Mouse (Mus musculus) layer of hippocampus, postnatal 25 days (tissue): ENCODE measurements around the gene Onecut3. TPM values are rescaled to one million over a fixed set of nuclear protein-coding genes. Genes with fewer than 3 reads are reported as not detected.

Source experiments
- DNase-seq, 2 experiments: peaks; one replicate each; pipeline ENCODE4 v3.0.0; 2022; ENCODE audit warnings: mixed read lengths in 2 of 2, low spot score in 1 of 2; ENCODE audit errors: extremely low spot score in 1 of 2
- total RNA-seq, 2 experiments: library from RNA; stranded (reverse); gene quantifications; 2 replicates each; pipeline ENCODE4 v1.2.3; 2021

Gene Onecut3
- total RNA-seq, 2 experiments from 2014 or later, result not detected

- DNase-seq, result no peak
Measured at GRCm38 (mm10) chr10:80502819-80503314, 8.2 kb downstream of the Onecut3 start.

- DNase-seq, result no peak
Measured at GRCm38 (mm10) chr10:80503599-80504220, 9.1 kb downstream of the Onecut3 start.

- no peak for DNase-seq
Measured at GRCm38 (mm10) chr10:80504724-80505123, 10.1 kb downstream of the Onecut3 start.

DNA sequence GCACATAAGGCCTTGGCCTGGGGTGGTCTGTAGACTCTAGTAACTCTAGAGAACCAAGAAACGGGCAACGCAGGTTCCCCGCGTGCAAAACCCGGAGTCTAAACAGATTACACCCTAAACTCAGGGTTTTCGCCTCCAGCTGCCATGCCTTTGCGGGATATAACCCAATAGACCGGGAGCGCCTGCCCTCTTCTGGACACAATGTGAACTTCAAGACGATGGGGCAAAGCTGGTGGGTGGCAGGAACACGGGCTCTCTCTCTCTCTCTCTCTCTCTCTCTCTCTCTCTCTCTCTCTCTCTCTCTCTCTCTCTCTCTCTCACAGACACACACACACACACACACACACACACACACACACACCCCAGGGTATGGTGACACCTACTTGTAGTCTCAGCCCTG is 11.6 kb downstream of the Onecut3 start:
- DNase-seq, result peak; percentile 41 to 78

GRCm38 (mm10) chr10:80509412-80510272 is 15.0 kb downstream of the Onecut3 start:
- peak; percentile 76 to 92 for DNase-seq

DNA sequence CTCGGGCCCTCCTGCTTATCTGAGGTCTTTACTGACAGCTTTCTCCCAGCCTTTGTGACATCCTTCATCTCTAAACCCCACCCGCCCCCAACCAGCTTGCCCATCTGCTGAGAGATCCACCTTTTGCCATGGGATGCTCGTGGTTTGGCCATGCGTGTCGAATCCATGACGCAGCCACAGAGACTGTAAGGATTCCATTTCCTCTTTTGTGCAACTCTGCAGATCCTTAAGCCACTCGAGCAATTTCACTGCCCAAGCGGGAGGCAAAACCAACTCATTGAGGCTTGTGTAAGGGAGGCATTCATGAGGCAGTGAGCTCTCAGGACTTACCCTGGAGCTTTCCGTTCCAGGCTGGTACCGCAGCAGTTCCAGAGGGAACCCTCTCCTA is 15.6 kb downstream of the Onecut3 start:
- DNase-seq, result no peak

DNA sequence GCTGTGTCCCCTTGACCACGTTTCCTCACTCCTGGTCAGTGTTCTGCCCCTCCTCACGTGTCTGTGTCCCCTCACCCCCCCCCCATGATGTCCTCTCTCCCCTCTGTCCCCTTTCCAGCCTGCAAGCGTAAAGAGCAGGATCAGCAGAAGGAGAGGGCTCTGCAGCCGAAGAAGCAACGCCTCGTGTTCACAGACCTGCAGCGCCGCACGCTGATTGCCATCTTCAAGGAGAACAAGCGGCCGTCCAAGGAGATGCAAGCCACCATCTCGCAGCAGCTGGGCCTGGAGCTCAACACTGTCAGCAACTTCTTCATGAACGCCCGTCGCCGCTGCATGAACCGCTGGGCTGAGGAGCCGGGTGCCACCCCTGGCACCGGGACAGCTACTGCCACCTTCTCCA is 19.1 kb downstream of the Onecut3 start:
- DNase-seq, result no peak

GRCm38 (mm10) chr10:80519287-80519686 is 24.7 kb downstream of the Onecut3 start:
- DNase-seq, result no peak

- DNase-seq, result no peak
Measured at GRCm38 (mm10) chr10:80523299-80523698, 28.7 kb downstream of the Onecut3 start.

GRCm38 (mm10) chr10:80526172-80526571 is 31.5 kb downstream of the Onecut3 start:
- DNase-seq, result no peak

DNA sequence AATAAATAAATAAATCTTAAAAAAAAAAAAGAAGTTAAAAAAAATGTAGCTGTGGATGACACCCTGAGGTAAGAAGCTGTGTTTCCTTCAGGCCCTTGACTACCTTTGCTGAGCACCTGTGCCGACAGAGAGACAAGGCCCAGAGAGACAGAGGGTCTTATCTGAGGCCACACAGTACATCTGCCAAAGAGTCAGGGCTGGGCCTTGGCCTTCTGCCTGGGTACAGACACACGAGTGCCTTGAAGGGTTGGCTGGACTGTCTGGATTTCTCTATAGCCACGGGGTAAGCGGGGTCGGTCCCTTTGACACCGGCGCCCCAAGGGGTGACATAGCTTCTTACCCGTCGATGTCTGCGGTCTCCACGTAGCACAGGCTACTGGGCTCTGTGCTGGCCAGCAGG is 38.1 kb downstream of the Onecut3 start:
- DNase-seq, result no peak

GRCm38 (mm10) chr10:80533704-80534103 is 39.1 kb downstream of the Onecut3 start:
- no peak for DNase-seq

DNA sequence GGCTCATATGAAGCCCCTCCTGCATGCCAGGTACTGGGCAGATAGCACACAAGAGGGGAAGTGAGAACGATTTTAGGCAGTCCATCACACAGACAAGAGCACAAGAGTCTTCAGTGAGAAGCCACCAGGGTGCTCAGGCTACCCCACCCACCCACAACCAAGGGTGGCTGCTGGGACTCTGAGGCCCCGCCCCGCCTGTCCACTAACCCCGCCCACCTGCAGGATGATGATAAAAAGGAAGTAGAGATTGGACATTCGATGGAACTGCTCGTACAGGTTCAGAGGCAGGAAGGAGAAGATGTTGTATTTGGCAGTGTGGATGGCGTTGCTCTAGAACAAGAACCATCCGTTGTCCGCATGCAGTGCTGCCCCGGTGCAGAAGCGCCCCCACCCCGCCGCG is 40.4 kb downstream of the Onecut3 start:
- no peak for DNase-seq

DNA sequence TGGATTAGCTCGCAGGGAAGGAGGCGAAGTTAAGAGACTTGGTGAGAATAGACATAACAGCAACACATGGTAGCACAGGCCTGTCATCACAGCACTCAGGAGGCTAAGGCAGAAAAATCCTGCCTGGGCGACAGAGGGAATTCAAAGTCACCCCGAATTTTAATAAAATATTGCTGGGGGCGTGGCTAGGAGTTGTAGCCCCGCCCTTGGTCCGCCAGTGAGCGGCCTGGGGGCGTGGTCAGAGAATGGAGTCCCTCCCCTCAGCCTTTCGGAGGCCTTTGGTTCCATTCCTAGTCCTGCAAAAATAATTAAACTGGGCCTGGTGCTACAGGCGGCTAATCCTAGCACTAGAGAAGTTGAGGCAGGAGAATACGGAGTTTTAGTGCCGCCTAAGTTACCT is 41.1 kb downstream of the Onecut3 start:
- DNase-seq, result no peak

GRCm38 (mm10) chr10:80538180-80538579 is 43.5 kb downstream of the Onecut3 start:
- no peak for DNase-seq

- no peak for DNase-seq
Measured at GRCm38 (mm10) chr10:80538710-80539394, 44.2 kb downstream of the Onecut3 start, which contains the start of gene Atp8b3. Gene Atp8b3, minus strand, starts transcription at chr10:80539124.

GRCm38 (mm10) chr10:80539493-80539892 is 44.9 kb downstream of the Onecut3 start:
- no peak for DNase-seq

DNA sequence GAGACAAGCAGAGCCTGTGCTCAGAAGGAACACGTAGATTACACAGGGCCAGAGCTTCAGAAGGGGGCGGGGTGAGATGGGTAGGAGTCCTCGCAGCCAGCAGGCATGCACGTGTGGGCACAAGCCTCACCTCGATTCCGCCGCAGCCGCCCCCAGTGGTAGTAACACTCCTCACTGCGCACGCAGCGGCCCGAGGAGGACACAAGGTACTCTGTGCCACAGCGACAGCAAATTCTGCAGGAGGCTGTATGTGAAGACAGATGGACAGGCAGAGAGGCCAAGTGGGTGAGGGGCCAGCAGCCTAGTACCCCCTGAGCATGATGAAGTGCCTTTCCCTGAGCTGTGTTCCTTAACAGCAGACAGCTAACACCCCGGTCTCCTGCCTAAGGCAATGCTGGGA is 49.2 kb downstream of the Onecut3 start:
- DNase-seq, result no peak

DNA sequence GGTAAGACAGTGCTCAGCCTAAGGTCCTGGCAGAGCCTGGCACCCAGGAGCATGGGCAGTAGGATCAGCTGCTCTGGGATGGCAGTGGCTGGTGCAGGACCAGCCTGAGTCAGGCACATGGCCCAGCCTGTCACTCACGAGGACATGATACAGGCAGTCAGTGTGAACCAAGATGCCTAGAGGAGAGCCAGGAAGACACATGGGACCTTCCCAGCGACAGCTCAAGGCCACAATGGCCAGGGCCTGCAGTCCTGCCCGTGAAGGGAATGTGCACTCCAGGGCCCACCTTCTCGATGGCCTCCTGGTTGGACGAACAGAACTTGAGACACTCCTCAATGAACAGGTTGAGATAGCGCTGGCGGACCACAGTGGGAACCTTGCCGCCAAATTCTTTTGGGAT is 51.0 kb downstream of the Onecut3 start:
- no peak for DNase-seq

GRCm38 (mm10) chr10:80546945-80547344 is 52.3 kb downstream of the Onecut3 start:
- no peak for DNase-seq

DNA sequence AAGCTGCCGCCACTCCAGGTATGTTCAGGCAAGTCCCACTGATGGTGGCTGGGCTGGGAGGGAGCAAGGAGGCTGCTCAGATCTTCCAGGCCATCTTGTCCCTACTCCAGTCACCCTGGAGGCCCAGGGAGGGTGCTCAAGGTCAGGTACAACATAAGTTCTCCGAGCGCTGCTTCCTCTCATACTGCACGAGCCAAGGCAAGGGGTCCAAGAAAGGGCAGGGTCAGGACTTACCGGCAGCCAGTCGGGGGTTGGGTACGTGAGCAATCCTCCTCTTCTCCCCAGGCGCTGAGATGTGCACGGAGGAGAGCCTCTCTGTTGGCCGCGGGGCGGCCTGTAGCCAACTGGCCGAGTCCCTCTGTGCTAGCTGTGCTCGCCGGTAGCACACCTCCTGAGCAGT is 52.9 kb downstream of the Onecut3 start:
- no peak for DNase-seq
